Mouse (Mus musculus) urinary bladder, postnatal 4 days (tissue): Measurements from ENCODE around the gene Hemgn.

ENCODE experiments used
- DNase-seq, 2 experiments: peaks; one replicate each; pipeline ENCODE4 v3.0.0; 2021 to 2022; ENCODE audit warnings: low spot score in 2 of 2

Gene Hemgn

DNA sequence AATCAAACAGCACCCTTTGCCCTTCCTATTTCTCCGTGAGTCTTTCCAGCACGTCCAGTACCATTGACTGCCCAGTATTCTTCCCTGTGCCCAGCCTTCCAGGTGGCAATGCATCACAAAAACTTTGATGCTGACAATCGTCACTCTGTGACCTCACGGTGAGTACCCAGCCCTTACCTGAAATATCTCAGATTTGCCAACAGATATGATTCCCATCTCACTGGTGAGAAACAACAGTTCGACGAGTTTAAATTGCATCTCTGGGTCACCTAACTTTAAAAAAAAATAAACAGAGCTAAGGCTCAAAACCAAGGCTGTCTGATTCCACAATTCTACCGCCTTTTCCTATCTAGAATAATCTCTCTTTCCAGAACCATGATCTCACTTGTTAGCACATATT lies at the start of gene Hemgn:
Gene Hemgn (minus strand): TSS at position 101 of the 400 bp plus-strand sequence.
- DNase-seq = no peak

- DNase-seq = no peak
Measured at GRCm38 (mm10) chr4:46458411-46458810, 45.1 kb upstream of the Hemgn start.

GRCm38 (mm10) chr4:46457186-46457585 lies 43.9 kb upstream of the Hemgn start:
- DNase-seq = no peak

DNA sequence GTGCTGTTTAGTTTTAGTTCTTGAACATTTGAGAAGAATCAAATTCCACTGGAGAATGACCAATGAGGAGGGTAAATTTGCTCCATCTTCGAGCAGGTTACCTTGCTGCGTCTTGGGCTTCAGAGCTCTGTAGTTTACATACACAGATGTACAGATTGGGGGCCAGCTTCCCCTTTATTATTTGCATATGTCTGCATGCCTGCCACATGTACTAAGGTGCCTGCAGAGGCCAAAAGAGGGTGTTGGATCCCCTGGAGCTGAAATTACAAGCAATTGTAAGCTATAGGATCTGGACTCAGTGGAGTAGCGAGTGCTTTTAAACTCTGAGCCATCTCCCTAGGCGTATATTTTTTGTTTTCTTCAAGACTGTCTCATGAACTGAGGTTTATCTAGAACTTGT lies 43.5 kb upstream of the Hemgn start:
- no peak for DNase-seq

- DNase-seq = no peak
Measured at GRCm38 (mm10) chr4:46454097-46454864, 41.0 kb upstream of the Hemgn start.

DNA sequence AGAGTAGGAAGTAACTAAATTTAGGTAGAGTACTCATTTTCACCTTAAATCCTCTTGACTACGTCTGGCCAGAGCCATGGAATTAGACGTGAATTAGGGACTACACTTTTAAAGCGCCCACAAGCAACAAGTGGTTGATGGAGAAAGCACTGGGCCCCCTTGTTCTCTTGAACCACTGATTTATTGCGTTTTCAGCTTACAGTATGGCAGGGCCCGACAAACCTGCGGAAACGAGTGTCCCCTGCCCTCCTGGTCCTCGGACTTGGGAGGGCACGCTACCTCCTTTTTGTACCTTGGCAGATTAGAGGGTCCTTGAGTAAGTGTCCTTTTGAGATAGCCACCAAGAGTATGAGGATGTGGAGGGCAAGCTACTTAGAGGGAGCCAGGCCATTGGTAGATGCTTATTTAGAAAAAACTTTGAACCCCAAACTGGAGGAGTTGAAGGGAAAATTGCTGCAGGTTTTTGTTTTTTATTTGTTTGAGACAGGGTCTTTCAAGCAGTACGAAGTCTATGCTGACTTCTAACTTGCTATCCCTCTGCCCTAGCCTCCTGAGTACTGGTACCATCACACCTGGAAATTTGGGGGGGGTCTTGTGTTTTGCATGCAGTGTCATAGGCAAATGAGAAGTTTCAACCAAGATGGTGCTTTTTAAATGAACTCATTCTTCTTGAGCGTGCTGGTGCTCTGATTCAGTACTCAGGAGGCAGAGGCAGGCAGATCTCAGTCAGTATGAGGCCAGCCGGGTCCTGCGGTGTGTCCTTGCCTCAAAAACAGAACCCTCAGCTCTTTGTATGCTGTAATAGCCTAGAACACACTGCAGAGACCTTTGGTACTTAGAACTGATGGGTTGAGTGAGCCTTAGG lies 39.8 kb upstream of the Hemgn start:
- DNase-seq = no peak

GRCm38 (mm10) chr4:46452481-46452850 lies 39.2 kb upstream of the Hemgn start:
- peak in 1 of 2 experiments; percentile 48 for DNase-seq

DNA sequence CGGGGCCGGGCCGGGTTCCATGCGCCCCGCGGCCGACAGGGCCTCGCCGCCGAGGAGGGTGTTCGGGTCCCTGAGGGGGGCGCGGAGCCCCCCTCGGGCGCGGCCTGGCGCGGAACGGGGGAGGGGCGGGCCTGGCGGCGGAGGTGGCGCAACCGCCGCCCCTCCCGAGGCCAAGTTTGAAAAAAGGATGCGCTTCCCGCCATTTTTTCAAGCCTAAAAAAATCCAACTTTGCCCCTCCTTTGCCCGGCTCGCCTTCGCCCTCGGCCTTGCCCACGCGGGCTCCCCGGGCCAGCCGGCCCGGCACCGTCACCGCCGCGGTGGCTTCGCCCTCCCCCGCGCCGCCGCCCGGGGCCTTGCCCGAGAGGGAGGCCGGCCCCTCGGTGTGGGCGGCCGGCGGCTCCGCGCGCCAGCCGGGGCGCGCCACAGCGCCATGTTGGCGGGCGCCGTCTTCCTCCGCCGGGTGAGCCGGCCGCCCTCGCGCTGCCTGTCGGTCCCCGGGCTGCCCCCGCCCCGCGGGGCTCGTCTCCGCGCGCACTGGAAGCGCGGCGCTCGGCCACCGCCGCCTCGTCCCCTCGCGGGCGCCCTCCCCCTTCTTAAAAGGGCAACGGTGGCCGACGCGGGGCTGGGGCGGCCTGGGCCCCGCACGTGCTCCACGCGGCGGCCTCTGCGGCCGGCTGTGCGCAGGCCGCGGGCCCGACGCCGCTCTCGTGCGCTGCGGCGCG lies 38.6 kb upstream of the Hemgn start:
- DNase-seq = peak; percentile 66 to 71

- DNase-seq = peak; percentile 66 to 72
Measured at GRCm38 (mm10) chr4:46451240-46451757, 38.0 kb upstream of the Hemgn start.

DNA sequence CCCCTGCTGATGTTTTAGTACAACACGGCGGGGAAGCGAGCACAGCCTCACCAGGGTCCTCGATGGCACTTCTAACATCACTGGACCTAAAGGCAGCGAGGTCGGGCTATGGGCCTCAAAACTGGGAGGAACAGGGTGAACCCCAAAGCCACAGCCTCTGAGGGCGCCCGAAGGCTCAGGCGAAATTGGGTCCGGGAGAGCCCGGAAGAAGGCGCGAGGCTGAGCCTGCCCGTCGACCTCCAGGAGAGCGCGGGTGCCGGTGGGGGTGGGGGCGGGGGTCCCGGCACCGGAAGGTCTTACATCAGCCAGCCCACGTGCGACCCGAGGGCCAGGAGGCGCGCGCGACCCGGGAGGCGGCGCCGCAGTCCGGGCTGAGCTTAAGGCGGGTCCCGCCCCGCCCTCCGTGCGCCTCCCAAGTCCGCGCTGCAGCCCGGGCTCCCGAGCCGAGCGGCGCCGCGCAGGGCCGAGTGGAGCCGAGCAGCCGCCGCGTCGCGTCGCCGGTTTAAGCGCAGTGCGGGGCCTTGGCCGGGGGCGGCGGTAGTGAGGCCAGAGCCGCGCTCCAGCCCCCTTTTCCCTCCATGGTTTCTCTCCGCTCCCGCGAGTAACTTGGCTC lies 37.3 kb upstream of the Hemgn start, which contains the start of gene Anp32b:
Gene Anp32b (plus strand): TSS at position 384 of the 613 bp plus-strand sequence.
- peak; percentile 91 to 92 for DNase-seq

DNA sequence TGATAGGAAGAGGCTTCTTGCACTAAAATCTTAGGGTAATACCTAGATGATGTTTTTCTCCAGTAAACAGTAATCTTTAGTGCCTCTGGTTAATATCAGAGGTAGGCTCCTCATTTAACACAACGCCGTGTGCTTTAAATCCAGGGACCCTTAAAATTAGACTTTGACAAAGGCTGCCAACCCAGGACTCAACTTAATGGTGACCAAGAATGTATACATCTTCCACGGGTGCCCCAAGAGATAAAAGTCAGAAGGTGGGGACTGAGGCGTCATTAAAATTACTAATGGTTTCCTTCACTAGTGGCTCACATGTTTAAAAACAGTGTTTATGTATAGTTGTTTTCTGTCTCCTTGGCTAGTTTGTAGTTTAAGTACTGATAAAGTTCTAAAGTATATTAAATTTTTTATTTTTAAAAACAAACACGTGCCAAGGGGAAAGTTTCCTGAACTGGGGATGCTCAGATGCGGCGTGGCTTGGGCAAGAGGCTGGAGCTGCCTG lies 36.8 kb upstream of the Hemgn start:
- DNase-seq = no peak

DNA sequence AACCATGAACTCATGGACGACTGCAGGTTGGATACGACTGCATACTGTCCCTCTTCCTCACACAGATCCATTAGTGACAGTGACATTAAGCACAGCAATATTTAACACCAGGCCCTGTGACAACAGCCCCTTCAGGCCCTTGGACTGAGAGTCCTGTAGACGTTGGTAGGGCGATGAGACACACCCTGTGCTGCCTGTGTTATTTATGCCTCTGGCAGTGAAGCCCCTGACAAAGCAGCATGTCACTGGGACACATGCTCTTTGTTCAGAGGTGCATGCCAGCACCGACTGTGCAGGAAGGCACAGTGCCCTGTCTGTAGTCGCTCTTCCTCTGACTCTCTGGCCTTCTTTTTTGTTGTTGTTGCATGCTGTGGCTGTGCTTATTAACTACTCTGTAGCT lies 35.6 kb upstream of the Hemgn start:
- no peak for DNase-seq

GRCm38 (mm10) chr4:46447461-46447860 lies 34.2 kb upstream of the Hemgn start:
- DNase-seq = no peak

DNA sequence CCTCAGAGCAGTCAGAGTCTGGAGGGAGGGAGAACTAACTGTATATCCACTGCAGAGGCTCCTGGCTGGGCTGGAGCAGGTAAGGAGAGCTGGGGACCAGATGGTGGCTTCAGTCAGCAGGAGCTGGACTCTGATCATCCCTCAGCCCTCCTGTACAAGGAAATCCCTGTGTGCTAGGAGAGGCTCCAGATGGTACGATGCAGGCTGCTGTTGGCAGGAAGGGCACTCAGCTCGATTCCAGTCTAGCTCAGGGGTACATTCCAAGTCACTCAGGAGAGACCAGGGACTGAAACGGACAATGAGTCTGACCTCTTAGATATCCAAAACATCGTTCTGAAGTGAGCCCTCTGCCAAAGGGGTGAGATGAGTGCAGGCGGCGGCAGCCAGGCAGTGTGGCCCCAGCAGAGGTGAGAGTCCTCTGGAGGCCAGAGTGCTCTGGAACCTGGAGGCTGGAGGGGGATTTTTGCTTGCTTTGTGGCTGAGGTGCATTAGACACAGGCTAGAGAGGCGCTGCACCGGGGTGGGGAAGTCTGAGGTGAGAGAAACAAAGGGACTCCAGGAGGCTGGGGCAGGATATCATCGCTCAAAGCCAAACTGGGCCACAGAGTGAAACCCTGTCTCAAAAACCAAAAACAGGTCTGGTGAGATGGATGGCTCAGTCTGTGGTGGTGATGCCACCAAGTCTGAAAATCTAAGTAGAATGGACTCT lies 32.1 kb upstream of the Hemgn start:
- no peak for DNase-seq

GRCm38 (mm10) chr4:46442501-46442900 lies 29.2 kb upstream of the Hemgn start:
- no peak for DNase-seq

DNA sequence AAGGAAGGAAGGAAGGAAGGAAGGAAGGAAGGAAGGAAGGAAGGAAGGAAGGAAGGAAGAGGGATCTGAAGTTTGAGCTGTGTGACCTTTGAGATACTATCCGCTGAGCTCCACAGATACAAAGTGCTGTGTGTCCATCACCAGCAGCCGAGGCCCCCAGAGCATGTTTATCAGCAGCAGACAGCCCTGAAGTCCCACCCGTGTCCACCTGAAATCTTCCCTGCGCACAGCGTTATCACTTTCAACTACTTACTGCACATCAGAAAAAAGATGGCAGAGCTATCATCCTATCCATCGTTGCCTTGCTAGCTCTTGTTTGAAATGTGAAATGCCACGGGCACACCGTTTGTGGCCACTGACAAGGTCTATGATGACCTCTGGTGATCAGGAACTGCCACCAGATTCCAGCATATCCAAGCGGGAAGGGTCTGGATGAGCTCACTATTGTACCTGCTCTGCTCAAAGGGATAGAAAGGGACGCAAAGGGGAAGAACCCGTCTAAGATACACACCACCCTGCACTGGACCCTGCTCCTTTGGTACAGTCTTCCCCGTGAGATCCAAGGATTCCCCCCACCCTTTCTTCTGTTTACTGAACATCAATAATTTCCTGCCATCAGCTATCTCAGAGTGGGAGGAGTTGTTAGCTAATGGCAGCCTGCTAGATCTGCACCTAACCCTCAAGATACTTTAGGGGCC lies 19.2 kb upstream of the Hemgn start:
- DNase-seq = no peak

DNA sequence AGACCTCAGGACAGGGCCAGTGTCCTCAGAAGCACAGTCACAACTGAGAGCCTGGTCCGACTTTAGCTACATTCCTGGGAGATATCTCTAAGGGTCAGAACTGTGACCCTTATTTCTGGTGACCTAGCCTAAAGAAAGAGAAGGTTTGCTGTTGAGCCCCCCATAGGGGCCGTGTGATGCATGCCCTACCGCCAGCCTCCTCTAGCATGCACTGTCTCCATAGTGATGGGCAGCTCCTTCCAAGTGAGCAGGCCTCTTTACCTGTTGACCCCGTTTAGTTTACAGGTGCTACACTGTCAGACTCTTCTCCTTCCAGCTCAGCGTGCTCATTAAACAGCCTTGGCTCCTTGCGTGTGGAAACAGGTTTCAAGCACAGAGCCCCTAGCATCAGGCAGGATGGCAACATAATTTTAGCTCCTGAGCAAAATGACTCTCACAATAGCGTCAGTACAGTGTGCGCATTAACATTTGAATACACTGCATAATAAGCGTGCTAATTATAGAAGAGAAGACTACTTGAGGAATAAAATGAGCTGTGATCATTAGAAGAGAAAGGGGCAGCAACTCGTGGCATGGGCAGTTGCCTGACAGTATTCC lies 15.7 kb upstream of the Hemgn start:
- DNase-seq = no peak

DNA sequence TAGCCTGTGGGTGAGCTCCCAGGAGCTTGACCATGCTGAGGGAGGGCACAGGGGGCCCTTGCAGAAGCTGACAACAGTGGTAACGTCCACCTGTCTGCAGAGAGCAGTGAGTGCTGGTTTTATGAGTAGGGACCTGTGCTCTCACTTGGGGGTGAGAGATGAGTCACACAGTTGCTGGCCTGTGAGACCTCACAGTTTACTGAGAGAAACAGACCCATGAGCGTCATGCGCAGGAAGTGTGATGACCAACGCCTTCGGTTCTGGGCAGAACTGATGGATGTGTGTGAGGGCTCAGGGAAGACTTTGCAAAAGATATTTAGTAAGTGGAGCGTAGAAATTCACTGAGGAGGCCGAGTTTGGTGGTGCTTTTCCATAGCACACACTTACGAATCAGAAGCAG lies 9.3 kb upstream of the Hemgn start:
- DNase-seq = no peak

DNA sequence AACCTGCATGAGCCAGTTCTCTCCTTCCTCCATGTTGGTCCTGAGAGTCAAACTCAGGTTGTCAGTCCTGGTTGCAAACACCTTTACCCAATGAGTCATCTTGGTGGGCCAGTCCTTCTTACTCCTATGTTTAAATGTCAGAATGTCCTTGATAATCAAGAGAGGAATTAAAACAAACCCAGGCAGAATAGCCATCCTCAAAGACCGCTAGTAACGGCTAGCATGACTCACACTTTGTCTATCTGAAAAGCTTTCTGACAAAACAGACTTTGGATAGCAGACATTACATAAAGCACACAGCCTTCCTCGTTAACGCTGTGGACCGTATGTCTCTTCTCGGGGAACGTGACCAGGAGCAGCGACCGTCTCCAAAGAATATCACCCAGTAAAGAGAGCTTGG lies 5.5 kb upstream of the Hemgn start:
- no peak for DNase-seq

GRCm38 (mm10) chr4:46417491-46417890 lies 4.2 kb upstream of the Hemgn start:
- no peak for DNase-seq
